Comparison of ENCODE assay signal across 23 mouse cellular contexts in genomic region chr6:86384692-86385091, GRCm38 (mm10). TPM values are rescaled to one million over a fixed set of nuclear protein-coding genes. Genes with fewer than 3 reads are reported as not detected.
"Had no signal": no experiment of that assay in that cellular context is flagged by ENCODE, and none has a peak within 500 bp of the region (broad histone marks: within the 10 kb centered on the region; RNA-seq: fewer than 3 reads in every experiment).

No protein-coding gene starts in this region.

- H3K9ac ChIP-seq: lung, embryonic 14.5 days; midbrain, embryonic 12.5 days; neural tube, embryonic 13.5 days; neural tube, embryonic 15.5 days; stomach, embryonic 15.5 days had no signal

- H3K27ac ChIP-seq: midbrain, embryonic 10.5 days; midbrain, embryonic 12.5 days; neural tube, embryonic 13.5 days; neural tube, embryonic 15.5 days; stomach, embryonic 15.5 days; stomach, postnatal 0 days had no signal

- DNase-seq: lung, adult 18-20 months; lung, embryonic 14.5 days; lung, postnatal 10 days; lung, postnatal 4 days; midbrain, embryonic 14.5 days; retina, postnatal 1 day; right cerebral cortex, adult 18-20 months; right cerebral cortex, postnatal 25 days; thymus, adult 2 months; thymus, postnatal 25 days; thymus, postnatal 4 days had no signal

- ATAC-seq: midbrain, embryonic 16.5 days had no signal

- H3K4me2 ChIP-seq: lung, embryonic 14.5 days; midbrain, embryonic 12.5 days; neural tube, embryonic 13.5 days; neural tube, embryonic 15.5 days; stomach, embryonic 15.5 days had no signal

- H3K9me3 ChIP-seq: midbrain, embryonic 10.5 days; midbrain, embryonic 12.5 days; neural tube, embryonic 13.5 days; neural tube, embryonic 15.5 days; stomach, embryonic 15.5 days had no signal

- H3K4me1 ChIP-seq: midbrain, embryonic 12.5 days; neural tube, embryonic 13.5 days; neural tube, embryonic 15.5 days; stomach, embryonic 15.5 days had no signal

- H3K27me3 ChIP-seq: midbrain, embryonic 12.5 days; neural tube, embryonic 13.5 days; neural tube, embryonic 15.5 days; stomach, embryonic 15.5 days had no signal

- H3K4me3 ChIP-seq: midbrain, embryonic 10.5 days; midbrain, embryonic 12.5 days; myocyte; neural tube, embryonic 13.5 days; neural tube, embryonic 15.5 days; stomach, embryonic 15.5 days had no signal

RNA-seq across cellular contexts. Expression of gene Gm44790, which starts 41.8 kb away (rescaled TPM):
- total RNA-seq: megakaryocyte, adult 5-6 weeks; megakaryocyte-erythroid progenitor cell, adult 5-6 weeks had no signal
- polyA plus RNA-seq: lung, embryonic 16.5 days; midbrain, embryonic 14.5 days; midbrain, embryonic 16.5 days; myocyte; neural tube, embryonic 11.5 days; neural tube, embryonic 15.5 days; stomach, embryonic 15.5 days; stomach, postnatal 0 days had no signal
